Mouse (Mus musculus) cerebellum, adult 9-10 months (tissue): ENCODE data around the gene Gm44805.
A peak's percentile ranks its signal among the peaks of the same experiment; 100 is the strongest.

Source experiments
- DNase-seq: peaks from one replicate; pipeline ENCODE4 v3.0.0; 2022

Gm44805 gene

GRCm38 (mm10) chr7:19681202-19681694 is at the start of gene Gm44805, which contains the start of gene Apoc4:
TSS of gene Gm44805 (minus strand) at chr7:19681423.
TSS of gene Apoc4 (minus strand) at chr7:19681479.
- DNase-seq, result no peak

DNA sequence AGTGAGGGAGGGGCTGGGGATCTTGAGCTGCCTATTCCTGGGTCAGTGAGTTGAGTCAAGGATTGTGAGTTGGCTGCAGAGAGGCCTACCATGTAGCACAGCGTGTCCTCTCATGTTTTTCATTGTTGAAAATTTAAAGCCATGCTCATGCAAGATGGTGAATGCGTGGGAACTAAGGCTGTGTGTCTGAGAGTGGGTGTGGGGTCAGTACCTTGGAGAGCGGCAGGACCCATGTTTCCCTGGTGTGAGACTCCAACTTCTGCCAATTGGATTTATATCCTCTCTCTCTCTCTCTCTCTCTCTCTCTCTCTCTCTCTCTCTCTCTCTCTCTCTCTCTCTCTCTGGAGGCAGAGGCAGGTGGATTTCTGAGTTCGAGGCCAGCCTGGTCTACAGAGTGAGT is 45.3 kb upstream of the Gm44805 start:
- no peak for DNase-seq

GRCm38 (mm10) chr7:19724167-19724566 is 42.9 kb upstream of the Gm44805 start:
- DNase-seq, result no peak

- no peak for DNase-seq
These were observed 41.6 kb upstream of the Gm44805 start for GRCm38 (mm10) chr7:19722754-19723195.

- DNase-seq, result no peak
These were observed 38.0 kb upstream of the Gm44805 start for GRCm38 (mm10) chr7:19719200-19719599.

DNA sequence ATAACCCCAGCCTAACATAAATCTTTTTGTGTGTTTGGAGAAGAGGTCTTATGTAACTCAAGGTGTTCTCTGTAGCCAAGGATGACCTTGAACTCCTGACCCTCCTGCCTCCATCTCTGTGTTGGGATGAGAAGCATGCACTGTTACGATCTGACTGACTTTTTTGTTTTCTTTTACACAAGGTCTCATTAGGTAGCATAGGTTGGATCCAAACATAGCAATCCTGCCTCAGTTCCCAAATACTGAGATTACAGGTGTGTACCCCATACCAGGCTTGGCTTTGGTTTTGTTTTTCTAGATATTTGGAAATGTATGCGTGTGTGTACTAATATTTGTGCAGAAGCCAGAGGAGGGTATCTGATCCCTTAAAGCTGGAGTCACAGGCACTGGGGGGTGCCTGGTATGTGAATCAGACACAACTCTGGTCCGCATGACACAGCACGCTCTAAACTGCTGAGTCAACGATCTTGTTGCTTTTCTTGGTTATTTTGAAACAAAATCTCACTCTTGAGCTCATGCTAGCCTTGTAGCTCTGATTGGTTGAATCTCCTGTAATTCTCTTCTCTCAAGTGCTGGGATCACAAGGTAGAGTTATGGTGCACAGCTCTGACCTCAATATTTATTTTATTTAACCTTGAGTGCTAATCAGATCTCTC is 37.2 kb upstream of the Gm44805 start:
- peak; percentile 52 for DNase-seq

DNA sequence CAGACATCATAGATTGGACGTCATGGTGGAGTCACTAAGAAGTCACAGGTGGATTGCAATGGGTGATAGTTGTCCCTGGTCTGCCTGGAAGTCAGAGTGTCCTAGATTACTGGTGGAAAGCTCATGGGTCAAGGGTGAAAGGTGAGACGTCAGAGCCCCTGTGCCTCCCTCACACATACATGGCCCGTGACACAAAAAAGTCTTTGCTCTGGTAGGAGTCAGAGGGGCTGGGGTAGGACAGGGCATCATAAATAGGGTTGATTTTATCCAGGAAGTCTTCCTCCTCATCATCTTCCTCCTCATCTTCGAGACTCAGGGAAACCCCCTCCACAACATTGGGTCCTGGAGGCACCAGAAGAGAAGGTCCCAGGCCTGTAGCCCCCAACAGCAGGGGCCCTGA is 36.1 kb upstream of the Gm44805 start:
- peak; percentile 63 for DNase-seq

GRCm38 (mm10) chr7:19716822-19717221 is 35.6 kb upstream of the Gm44805 start:
- DNase-seq, result peak; percentile 71

- no peak for DNase-seq
These were observed 34.9 kb upstream of the Gm44805 start for GRCm38 (mm10) chr7:19716055-19716682.

- DNase-seq, result peak; percentile 100
These were observed 34.2 kb upstream of the Gm44805 start, which contains the start of gene Tomm40 for GRCm38 (mm10) chr7:19715239-19716054. TSS of gene Tomm40 (minus strand) at chr7:19715438.

DNA sequence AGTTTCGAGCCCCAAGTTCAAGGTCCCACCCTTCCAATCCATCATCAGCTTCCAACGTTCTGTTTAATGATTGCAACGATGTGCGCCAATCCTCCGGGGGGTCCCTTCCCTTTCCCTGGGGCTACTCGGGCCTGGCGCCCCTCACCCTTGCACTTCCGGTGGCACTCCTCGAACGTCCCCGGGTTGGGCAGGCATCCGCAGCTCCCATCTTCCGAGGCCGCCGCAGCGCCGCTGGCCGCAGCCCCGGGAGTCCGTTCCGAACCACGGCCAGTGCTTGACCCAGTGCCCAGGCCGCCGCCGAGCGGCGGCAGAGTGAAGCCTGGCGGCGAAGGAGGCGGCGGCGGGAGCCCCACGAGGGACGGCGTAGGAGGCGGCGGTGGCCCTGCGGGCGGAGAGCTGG is 33.6 kb upstream of the Gm44805 start:
- peak; percentile 78 for DNase-seq

DNA sequence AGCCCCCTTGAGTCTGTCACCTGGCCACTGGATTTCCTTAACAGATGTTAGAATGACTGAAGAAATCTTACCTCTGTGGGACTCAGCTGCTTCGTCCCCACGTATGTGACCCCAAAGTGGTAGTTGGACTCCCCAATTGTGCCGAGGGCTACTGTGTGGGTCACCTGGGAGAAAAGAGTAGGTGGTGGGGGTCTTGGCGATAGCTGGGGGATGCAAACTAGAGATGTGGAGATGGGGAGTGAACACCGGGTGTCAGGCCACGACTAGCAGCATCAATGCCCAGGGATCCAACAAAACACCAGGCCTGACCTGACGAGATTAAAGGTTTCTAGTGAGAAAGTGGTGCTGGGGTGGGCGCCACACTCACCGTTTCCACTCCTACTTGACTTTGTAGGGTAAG is 32.4 kb upstream of the Gm44805 start:
- DNase-seq, result peak; percentile 53

DNA sequence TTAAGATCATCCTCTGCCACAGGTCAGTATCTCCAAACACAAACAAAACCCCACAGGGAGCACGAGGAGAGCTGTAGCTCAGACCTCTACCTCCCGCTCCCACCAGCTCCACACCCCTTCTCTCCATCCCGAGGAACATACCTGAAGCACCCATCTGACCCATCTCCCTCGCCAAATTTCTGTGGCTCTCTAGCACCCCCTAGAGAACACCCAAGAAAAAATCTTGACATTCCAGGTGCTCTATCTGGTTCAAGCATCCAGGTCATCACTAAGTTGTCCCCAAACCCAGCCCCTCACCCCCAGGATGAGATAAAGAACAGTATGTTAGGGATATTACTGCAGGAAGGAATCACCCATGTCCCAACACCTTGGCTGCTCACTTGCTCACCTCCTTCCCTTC is 32.0 kb upstream of the Gm44805 start:
- DNase-seq, result peak; percentile 52

GRCm38 (mm10) chr7:19712414-19712813 is 31.2 kb upstream of the Gm44805 start:
- DNase-seq, result no peak

GRCm38 (mm10) chr7:19710650-19711049 is 29.4 kb upstream of the Gm44805 start:
- no peak for DNase-seq

- no peak for DNase-seq
These were observed 24.0 kb upstream of the Gm44805 start for GRCm38 (mm10) chr7:19705271-19705670.

GRCm38 (mm10) chr7:19704475-19704874 is 23.3 kb upstream of the Gm44805 start:
- DNase-seq, result no peak

GRCm38 (mm10) chr7:19702859-19703555 is 21.8 kb upstream of the Gm44805 start:
- DNase-seq, result no peak

- no peak for DNase-seq
These were observed 20.0 kb upstream of the Gm44805 start for GRCm38 (mm10) chr7:19701069-19701761.

GRCm38 (mm10) chr7:19700299-19701068 is 19.3 kb upstream of the Gm44805 start:
- no peak for DNase-seq

DNA sequence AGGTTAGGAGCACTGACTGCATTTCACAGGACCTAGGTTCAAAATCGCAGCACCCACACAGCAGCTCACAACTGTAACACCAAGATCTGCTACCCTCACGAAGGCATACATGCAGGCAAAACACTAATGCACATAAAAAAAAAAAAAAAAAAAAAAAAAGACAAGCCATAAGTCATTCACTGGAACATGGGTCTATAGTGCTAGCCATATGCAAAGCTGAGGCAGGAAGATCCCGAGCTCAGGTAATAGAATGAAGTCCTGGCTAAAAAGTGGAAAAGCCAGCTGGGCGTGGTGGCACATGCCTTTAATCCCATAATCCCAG is 18.6 kb upstream of the Gm44805 start:
- DNase-seq, result no peak
